Mouse (Mus musculus) kidney, adult 18-20 months (tissue): ENCODE measurements at regions not wholly inside any gene's neighbourhood (a gene's known extent, or its start where the extent isn't known, plus 50 kb on each side); places are given as distances from the start of the nearest gene placed in this dataset.
A peak's percentile ranks its signal among the peaks of the same experiment; 100 is the strongest.

Source experiments
- DNase-seq: peaks from one replicate; pipeline ENCODE4 v3.0.0; 2021

- no peak for DNase-seq
Measured at GRCm38 (mm10) chr7:125281371-125281770, 163.1 kb upstream of the Kdm8 start.

- DNase-seq: no peak
Measured at GRCm38 (mm10) chr7:125295226-125295625, 149.2 kb upstream of the Kdm8 start.

GRCm38 (mm10) chr7:125308433-125308832, 136.0 kb upstream of the Kdm8 start:
- no peak for DNase-seq

- DNase-seq: no peak
Measured at GRCm38 (mm10) chr7:125310971-125311370, 133.5 kb upstream of the Kdm8 start.

GRCm38 (mm10) chr7:125313604-125314003, 130.9 kb upstream of the Kdm8 start:
- DNase-seq: no peak

GRCm38 (mm10) chr7:125334769-125335168, 109.7 kb upstream of the Kdm8 start:
- DNase-seq: no peak

GRCm38 (mm10) chr7:125335586-125336165, 108.8 kb upstream of the Kdm8 start:
- DNase-seq: no peak

- DNase-seq: no peak
Measured at GRCm38 (mm10) chr7:125336826-125337225, 107.7 kb upstream of the Kdm8 start.

GRCm38 (mm10) chr7:125338177-125338751, 106.2 kb upstream of the Kdm8 start:
- DNase-seq: no peak

- DNase-seq: no peak
Measured at GRCm38 (mm10) chr7:125340326-125340905, 104.1 kb upstream of the Kdm8 start.

- DNase-seq: no peak
Measured at GRCm38 (mm10) chr7:125349606-125350005, 94.9 kb upstream of the Kdm8 start.

- DNase-seq: no peak
Measured at GRCm38 (mm10) chr7:125354211-125354610, 90.3 kb upstream of the Kdm8 start.

GRCm38 (mm10) chr7:125354956-125355355, 89.5 kb upstream of the Kdm8 start:
- DNase-seq: no peak

GRCm38 (mm10) chr7:125358016-125358415, 86.5 kb upstream of the Kdm8 start:
- DNase-seq: no peak

GRCm38 (mm10) chr7:125383021-125383420, 61.5 kb upstream of the Kdm8 start:
- DNase-seq: no peak

- DNase-seq: no peak
Measured at GRCm38 (mm10) chr7:125384171-125384570, 60.3 kb upstream of the Kdm8 start.

GRCm38 (mm10) chr7:125392536-125392935, 51.9 kb upstream of the Kdm8 start:
- peak; percentile 29 for DNase-seq

GRCm38 (mm10) chr7:125393228-125393627, 51.2 kb upstream of the Kdm8 start:
- DNase-seq: no peak

- DNase-seq: peak; percentile 97
Measured at GRCm38 (mm10) chr7:125393654-125394346, 50.7 kb upstream of the Kdm8 start.
